Mouse (Mus musculus) lung, postnatal 0 days (tissue): Measurements from ENCODE around the gene Rsph9. TPM values are rescaled to one million over a fixed set of nuclear protein-coding genes. Genes with fewer than 3 reads are reported as not detected.

Source experiments
- ATAC-seq: fragments of 200-750 bp; cut with Nextera tagmentation; 2 replicates; pipeline ENCODE4 v1.8.0; 2017; ENCODE audit warnings: moderate library complexity
- DNase-seq: peaks from one replicate; pipeline ENCODE4 v3.0.0-alpha.2; 2016; ENCODE audit warnings: low spot score
- H3K27ac ChIP-seq: fragments of 300-500 bp; sonication (generic); 2 replicates; pipeline ENCODE4 v1.5.1; 2014; ENCODE audit warnings: antibody characterized with exemption, mild to moderate bottlenecking, low read length, mixed read lengths
- H3K27me3 ChIP-seq: fragments of 300-500 bp; sonication (generic); replicated peaks from 2 replicates; pipeline ENCODE4 v1.6.1; 2014; ENCODE audit warnings: low read length, mixed read lengths; ENCODE audit not compliant: insufficient read depth
- H3K36me3 ChIP-seq: fragments of 300-500 bp; sonication (generic); 2 replicates; pipeline ENCODE4 v1.6.1; 2014; ENCODE audit warnings: low read length, mixed read lengths; ENCODE audit not compliant: insufficient read depth
- H3K4me1 ChIP-seq: fragments of 300-500 bp; sonication (generic); 2 replicates; pipeline ENCODE4 v1.6.1; 2014; ENCODE audit warnings: antibody characterized with exemption, low read depth, low read length, mixed read lengths; ENCODE audit not compliant: insufficient read depth
- H3K4me2 ChIP-seq: fragments of 300-500 bp; sonication (generic); replicated peaks from 2 replicates; pipeline ENCODE4 v1.6.1; 2014; ENCODE audit warnings: low read depth, mild to moderate bottlenecking, low read length, moderate library complexity, mixed read lengths
- H3K4me3 ChIP-seq: fragments of 300-500 bp; sonication (generic); 2 replicates; pipeline ENCODE4 v1.5.1; 2014; ENCODE audit warnings: low read depth, low read length
- H3K9ac ChIP-seq: fragments of 300-500 bp; sonication (generic); replicated peaks from 2 replicates; pipeline ENCODE4 v1.6.1; 2014; ENCODE audit warnings: low read depth, mild to moderate bottlenecking
- H3K9me3 ChIP-seq: fragments of 300-500 bp; sonication (generic); 2 replicates; pipeline ENCODE4 v1.6.1; 2016; ENCODE audit warnings: low read length, mixed read lengths
- CTCF ChIP-seq: IDR thresholded peaks from 2 replicates; pipeline ENCODE4 v1.5.1; 2016; ENCODE audit warnings: antibody characterized with exemption, mild to moderate bottlenecking
- EP300 ChIP-seq: IDR thresholded peaks from 2 replicates; pipeline ENCODE4 v1.6.1; 2016; ENCODE audit warnings: antibody characterized with exemption, mild to moderate bottlenecking, control low read depth
- WGBS: fragments of 180-500 bp; shearing (Covaris S2); extraction: QIAGEN DNeasy Blood & Tissue Kit; methylation state at CpG from one replicate; pipeline ENCODE4 v1.1.7; 2014; 5-methylcytosine and 5-hydroxymethylcytosine counted together
- polyA plus RNA-seq: library from polyadenylated mRNA; unstranded; fragments of >200 nt; fragmentation: Nextera tagmentation; extraction: Ambion mirVana; gene quantifications from 2 replicates; pipeline ENCODE4 v1.2.1, GENCODE M21; 2015

The Rsph9 gene
- polyA plus RNA-seq, result 31.7 and 32.4 TPM in 2 replicates

DNA sequence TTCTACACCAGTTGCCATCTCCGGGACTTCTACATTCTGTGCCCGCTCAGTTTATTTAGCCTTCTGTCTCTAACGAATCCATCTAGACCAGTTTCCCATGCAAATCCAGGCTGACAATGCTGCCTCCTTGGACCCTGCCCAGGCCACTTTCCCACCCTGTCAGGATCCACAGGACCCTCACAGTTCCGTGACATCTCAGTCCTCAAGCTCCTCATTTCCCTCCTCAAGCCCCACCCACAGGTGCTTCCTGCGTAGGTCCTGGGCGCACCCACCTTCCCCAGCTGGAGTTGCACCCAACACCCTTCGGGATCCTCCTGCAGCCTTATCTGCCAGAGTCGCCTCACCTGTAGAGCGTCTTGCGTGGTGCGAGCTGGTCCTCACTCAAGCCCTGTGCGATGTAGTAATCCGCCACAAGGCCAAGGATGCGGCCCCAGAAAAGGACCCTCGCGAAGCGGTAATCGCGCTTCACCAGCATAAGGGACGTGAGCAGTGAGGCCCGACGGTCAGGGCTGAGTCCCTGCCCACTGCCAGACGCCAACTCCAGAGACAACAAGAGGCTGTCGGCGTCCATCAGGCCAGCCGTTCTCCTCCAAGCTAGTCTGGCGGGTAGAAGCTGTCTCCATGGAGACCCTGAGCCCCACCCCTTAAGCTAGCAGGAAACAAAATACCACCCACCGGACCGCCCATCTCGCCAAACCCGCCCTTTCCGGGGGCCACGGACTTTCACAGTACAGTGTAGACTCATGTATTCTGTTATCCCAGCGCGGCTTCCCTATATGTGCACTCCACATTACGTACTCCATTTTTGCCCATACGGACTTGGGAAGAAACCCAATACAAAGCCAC is at the start of gene Rsph9:
Gene Rsph9, minus strand, starts transcription at position 639 of the 846 bp plus-strand sequence.
- peak; percentile 95 for DNase-seq
- Histone ChIP-seq H3K36me3 (peaks cover 11% of the 10 kb centered on the region), H3K4me2 (peak within 1 kb of the TSS; percentile 70), H3K27me3 (no peaks in the 10 kb centered on the region), H3K4me1 (peaks cover 8% of the 10 kb centered on the region; the same call in 1 of the 2 replicates), H3K9me3 (no peaks in the 10 kb centered on the region), H3K9ac (0 out of 2 replicates have a peak within 1 kb of the TSS, but pooled peaks have one; percentile 8), H3K4me3 (peak within 1 kb of the TSS; percentile 40), H3K27ac (no peak within 1 kb of the TSS; the same call in 1 of the 2 replicates)
- 6% methylated on average over 37 of the region's 37 CpGs for WGBS
- TF ChIP-seq EP300 (no peak), CTCF (no peak; the same call in 1 of the 2 replicates)
- peak; percentile 99 for ATAC-seq

DNA sequence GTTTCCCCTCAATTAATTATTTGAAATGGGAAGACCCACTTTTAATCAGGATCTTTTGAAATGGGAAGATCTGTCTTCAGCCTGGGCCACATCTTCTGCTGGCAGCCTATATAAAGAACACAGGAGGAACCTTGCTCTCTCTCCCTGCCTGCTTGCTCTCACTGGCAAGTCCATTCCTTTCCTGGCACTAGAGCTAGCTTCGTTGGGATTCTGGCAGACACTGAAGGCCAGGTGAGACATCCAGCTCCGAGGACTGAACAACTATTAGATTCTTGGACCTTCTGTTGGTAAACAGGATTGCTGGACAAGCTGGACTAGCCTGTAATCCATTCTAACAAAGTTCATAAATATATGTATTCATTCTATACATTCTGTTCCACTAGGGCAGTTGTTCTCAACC is 44.8 kb upstream of the Rsph9 start:
- WGBS, result 94% methylated on average over 2 of the region's 2 CpGs
- Histone ChIP-seq H3K9me3 (no peaks in the 10 kb centered on the region), H3K27me3 (no peaks in the 10 kb centered on the region), H3K36me3 (peaks cover 26% of the 10 kb centered on the region), H3K27ac (no peak overlapping the region), H3K9ac (no peak overlapping the region), H3K4me1 (no peaks in the 10 kb centered on the region), H3K4me2 (no peak overlapping the region), H3K4me3 (no peak overlapping the region)
- DNase-seq (no peak), ATAC-seq (no peak)
- TF ChIP-seq CTCF, result no peak
- TF ChIP-seq EP300, result no peak

DNA sequence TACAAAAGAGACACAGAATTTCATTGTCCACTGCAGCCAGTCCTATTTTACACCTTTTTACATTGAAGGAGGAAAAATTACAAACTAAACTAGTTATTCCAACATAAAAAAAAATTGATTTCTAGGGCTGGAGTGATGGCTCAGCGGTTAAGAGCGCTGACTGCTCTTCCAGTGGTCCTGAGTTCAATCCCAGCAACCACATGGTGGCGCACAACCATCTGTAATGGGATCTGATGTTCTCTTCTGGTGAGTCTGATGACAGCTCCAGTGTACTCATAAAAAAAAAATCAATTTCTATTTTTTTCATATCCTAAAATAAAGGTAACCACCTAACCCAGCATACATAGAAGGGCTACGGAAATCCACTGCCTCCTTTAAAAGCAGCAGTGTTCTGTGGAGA is 38.3 kb upstream of the Rsph9 start:
- 88% methylated on average over 4 of the region's 4 CpGs for WGBS
- Histone ChIP-seq H3K4me2 (no peak overlapping the region), H3K9ac (no peak overlapping the region), H3K4me1 (no peaks in the 10 kb centered on the region), H3K36me3 (peaks cover 18% of the 10 kb centered on the region; the same call in 1 of the 2 replicates), H3K9me3 (no peaks in the 10 kb centered on the region), H3K27me3 (no peaks in the 10 kb centered on the region), H3K4me3 (no peak overlapping the region), H3K27ac (no peak overlapping the region)
- ATAC-seq (no peak), DNase-seq (no peak)
- TF ChIP-seq CTCF (peak; percentile 58), EP300 (no peak)

DNA sequence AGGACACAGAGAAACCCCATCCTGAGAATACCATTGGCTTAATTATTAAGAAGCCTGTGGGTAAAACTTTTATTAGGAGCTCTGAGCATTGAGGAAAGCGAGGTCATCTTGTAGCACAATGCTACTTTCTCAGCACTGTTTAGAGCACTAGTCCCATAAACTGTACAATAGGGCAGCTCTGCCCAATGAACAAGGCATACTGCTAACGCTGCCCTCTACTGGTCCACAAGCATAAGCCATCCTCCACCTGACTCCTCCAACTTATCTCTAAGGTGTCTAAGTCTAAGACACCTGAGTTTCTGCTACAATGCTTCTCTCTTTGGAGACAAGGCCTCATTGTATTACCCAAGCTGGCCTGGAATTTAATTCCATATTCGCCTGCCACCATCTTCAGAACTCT is 26.5 kb upstream of the Rsph9 start:
- peak; percentile 64 for DNase-seq
- Histone ChIP-seq H3K4me2 (no peak overlapping the region), H3K4me1 (no peaks in the 10 kb centered on the region), H3K9me3 (no peaks in the 10 kb centered on the region), H3K27me3 (no peaks in the 10 kb centered on the region), H3K27ac (no peak overlapping the region), H3K36me3 (peaks cover 30% of the 10 kb centered on the region), H3K4me3 (no peak overlapping the region), H3K9ac (no peak overlapping the region)
- peak; percentile 79 for TF ChIP-seq CTCF
- TF ChIP-seq EP300, result no peak
- ATAC-seq, result peak; percentile 49
- WGBS, result 77% methylated on average over 3 of the region's 3 CpGs

DNA sequence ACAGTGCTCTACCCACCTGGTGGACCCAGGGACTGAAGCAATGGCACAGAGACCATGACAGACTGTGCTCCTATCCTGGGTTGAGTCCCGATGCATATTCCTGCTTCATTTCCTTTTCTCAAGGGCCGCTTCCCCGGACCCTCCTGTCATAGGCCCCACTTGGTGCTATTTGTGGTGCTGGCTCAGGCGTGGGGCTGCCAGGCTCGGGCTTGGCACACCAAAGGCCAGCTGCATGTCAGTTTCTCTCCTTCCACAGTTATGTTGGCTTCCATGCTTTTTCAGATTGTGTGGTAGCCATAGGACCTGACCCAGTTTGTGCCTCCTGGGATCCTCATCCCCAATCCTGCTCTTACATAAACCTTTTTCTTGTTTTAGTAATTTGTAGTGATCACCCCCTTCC is 24.8 kb upstream of the Rsph9 start:
- Histone ChIP-seq H3K27ac (no peak overlapping the region), H3K4me3 (no peak overlapping the region), H3K27me3 (no peaks in the 10 kb centered on the region), H3K4me2 (no peak overlapping the region), H3K9me3 (no peaks in the 10 kb centered on the region), H3K4me1 (no peaks in the 10 kb centered on the region), H3K36me3 (peaks cover 40% of the 10 kb centered on the region), H3K9ac (no peak overlapping the region)
- ATAC-seq, result no peak
- no peak for TF ChIP-seq EP300
- TF ChIP-seq CTCF, result no peak
- no peak for DNase-seq
- WGBS, result 85% methylated on average over 5 of the region's 5 CpGs

DNA sequence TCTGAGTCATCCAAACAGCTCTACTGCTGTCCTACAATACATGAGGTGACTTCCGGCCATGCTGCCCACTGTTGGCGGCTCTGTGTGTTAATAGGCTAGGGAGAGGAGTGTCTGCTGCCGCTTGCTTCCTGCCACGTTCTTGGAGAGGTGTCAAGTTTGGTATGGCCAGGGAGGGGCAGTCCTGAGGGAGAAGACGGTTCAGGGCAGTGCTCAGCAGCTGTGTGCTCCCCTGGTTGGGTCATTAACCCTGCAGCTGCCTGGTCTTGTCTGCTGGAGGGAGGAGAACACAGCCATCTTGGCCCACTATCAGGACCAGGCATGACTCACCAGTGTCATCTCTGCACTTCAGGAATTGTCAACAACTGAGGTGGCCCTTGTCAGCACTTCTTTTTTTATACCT is 24.3 kb upstream of the Rsph9 start:
- ATAC-seq, result 0 out of 2 replicates have a peak, but pooled peaks have one; percentile 16
- Histone ChIP-seq H3K4me1 (no peaks in the 10 kb centered on the region), H3K9ac (no peak overlapping the region), H3K4me3 (no peak overlapping the region), H3K27me3 (no peaks in the 10 kb centered on the region), H3K36me3 (peaks cover 40% of the 10 kb centered on the region), H3K9me3 (no peaks in the 10 kb centered on the region), H3K27ac (no peak overlapping the region), H3K4me2 (no peak overlapping the region)
- DNase-seq, result no peak
- WGBS, result 35% methylated on average over 5 of the region's 5 CpGs
- TF ChIP-seq CTCF, result no peak; the same call in 1 of the 2 replicates
- no peak for TF ChIP-seq EP300
